ENCODE assay signal across 7 mouse cellular contexts in genomic region chr6:22794071-22794721, GRCm38 (mm10).
DNase-seq lines count a peak whose midpoint lies in the region; ATAC-seq lines count a peak whose summit lies in the region.

No protein-coding gene starts in this region.

- peak; percentile 64 for ATAC-seq in embryonic facial prominence, embryonic 14.5 days (ENCODE audit: low read depth)
- ATAC-seq in neural tube, embryonic 11.5 days (ENCODE audit: insufficient read depth, low FRiP score, low TSS enrichment) = peak; percentile 83
- ATAC-seq in activated CD4-positive, CD25-positive, alpha-beta regulatory T cell, adult 4 months = no peak

- H3K27ac ChIP-seq in embryonic facial prominence, embryonic 14.5 days (replicated peaks; ENCODE audit: low read depth, low read length) = no peak overlapping the region; the same call in 1 of the 2 replicates
- peak overlapping the region; percentile 81 for H3K27ac ChIP-seq in neural tube, embryonic 11.5 days (ENCODE audit: low read depth, low read length)

- peak; percentile 4 for DNase-seq in cerebellum, adult 8-10 months
- peak; percentile 76 for DNase-seq in embryonic facial prominence, embryonic 14.5 days (ENCODE audit: low spot score)
- peak; percentile 59 to 71 for DNase-seq in layer of hippocampus, adult 8-10 months (ENCODE audit: low spot score in 2 of 2)
- DNase-seq in neural tube, embryonic 11.5 days (ENCODE audit: low spot score) = peak; percentile 70
- DNase-seq in testis, postnatal 14 days (ENCODE audit: low spot score) = no peak
- DNase-seq in urinary bladder, postnatal 4 days (ENCODE audit: low spot score in 2 of 2) = no peak

- WGBS in embryonic facial prominence, embryonic 14.5 days = 25% methylated on average over 12 of the region's 12 CpGs
- 28% methylated on average over 12 of the region's 12 CpGs for WGBS in neural tube, embryonic 11.5 days

- no peaks in the 10 kb centered on the region for H3K27me3 ChIP-seq in embryonic facial prominence, embryonic 14.5 days (replicated peaks; ENCODE audit: control insufficient read depth, insufficient read depth, low read length)
- H3K27me3 ChIP-seq in neural tube, embryonic 11.5 days (ENCODE audit: control insufficient read depth, insufficient read depth, low read length) = no peaks in the 10 kb centered on the region

- no peak overlapping the region; the same call in 1 of the 2 replicates for H3K4me3 ChIP-seq in embryonic facial prominence, embryonic 14.5 days (ENCODE audit: low read depth, low read length)
- no peak overlapping the region; the same call in 1 of the 2 replicates for H3K4me3 ChIP-seq in neural tube, embryonic 11.5 days (ENCODE audit: low read depth, low read length)

- peak overlapping the region; percentile 29 for H3K4me2 ChIP-seq in embryonic facial prominence, embryonic 14.5 days (ENCODE audit: low read depth, low read length)
- H3K4me2 ChIP-seq in neural tube, embryonic 11.5 days (ENCODE audit: low read depth) = peak overlapping the region; percentile 38

- H3K9me3 ChIP-seq in embryonic facial prominence, embryonic 14.5 days (ENCODE audit: control insufficient read depth, low read length) = no peaks in the 10 kb centered on the region
- no peaks in the 10 kb centered on the region for H3K9me3 ChIP-seq in neural tube, embryonic 11.5 days (ENCODE audit: control insufficient read depth, low read length)

- no peaks in the 10 kb centered on the region for H3K36me3 ChIP-seq in embryonic facial prominence, embryonic 14.5 days (ENCODE audit: control insufficient read depth, insufficient read depth, low read length)
- H3K36me3 ChIP-seq in neural tube, embryonic 11.5 days (ENCODE audit: control insufficient read depth, insufficient read depth, low read length) = no peaks in the 10 kb centered on the region

- H3K4me1 ChIP-seq in embryonic facial prominence, embryonic 14.5 days (ENCODE audit: control insufficient read depth, insufficient read depth, low read length) = peaks cover 12% of the 10 kb centered on the region
- H3K4me1 ChIP-seq in neural tube, embryonic 11.5 days (ENCODE audit: control insufficient read depth, insufficient read depth, low read length) = no peaks in the 10 kb centered on the region

- 0 out of 2 replicates have a peak overlapping the region, but pooled peaks have one; percentile 10 for H3K9ac ChIP-seq in embryonic facial prominence, embryonic 14.5 days (ENCODE audit: low read depth, low read length)
- peak overlapping the region; percentile 45 for H3K9ac ChIP-seq in neural tube, embryonic 11.5 days (ENCODE audit: low read length)

Comparison
In these comparisons a context has a peak if more than half of its experiments do, and no peak if none do; other contexts are left out.
1. DNase-seq: peak in cerebellum, adult 8-10 months (single experiment), embryonic facial prominence, embryonic 14.5 days (single experiment), layer of hippocampus, adult 8-10 months (2 of 2) and neural tube, embryonic 11.5 days (single experiment); none in testis, postnatal 14 days (single experiment) and urinary bladder, postnatal 4 days (0 of 2).